8 mouse cellular contexts compared by ENCODE assay signal in genomic region chr7:89980133-89980484, GRCm38 (mm10). TPM values are rescaled to one million over a fixed set of nuclear protein-coding genes. Genes with fewer than 3 reads are reported as not detected.
DNase-seq lines count a peak whose midpoint lies in the region; ATAC-seq and TF ChIP-seq lines count a peak whose summit lies in the region.

No protein-coding gene starts in this region.

- H3K9me3 ChIP-seq in liver, embryonic 13.5 days (replicated peaks) = no peaks in the 10 kb centered on the region

- no peaks in the 10 kb centered on the region for H3K27me3 ChIP-seq in thymus, adult 2 months (ENCODE audit: control insufficient read depth, insufficient read depth, low read length)
- H3K27me3 ChIP-seq in liver, embryonic 13.5 days = no peaks in the 10 kb centered on the region

- H3K4me3 ChIP-seq in thymus, adult 2 months (ENCODE audit: control insufficient read depth, insufficient read depth, low read length) = peak overlapping the region; percentile 67
- peak overlapping the region; percentile 93 for H3K4me3 ChIP-seq in liver, embryonic 13.5 days (replicated peaks)

- H3K36me3 ChIP-seq in thymus, adult 2 months (ENCODE audit: control insufficient read depth, insufficient read depth, low read length) = peaks cover 12% of the 10 kb centered on the region
- peaks cover 22% of the 10 kb centered on the region for H3K36me3 ChIP-seq in liver, embryonic 13.5 days

- no peak for TF ChIP-seq CTCF in thymus, adult 2 months (IDR thresholded peaks at IDR 0.05; ENCODE audit: borderline replicate concordance, control insufficient read depth, extremely low read depth, insufficient read depth, low read length, poor library complexity)

- H3K27ac ChIP-seq in thymus, adult 2 months (ENCODE audit: control insufficient read depth, insufficient read depth, low read length) = peak overlapping the region; percentile 34; the same call in 1 of the 2 replicates
- peak overlapping the region; percentile 99 for H3K27ac ChIP-seq in liver, embryonic 13.5 days

- WGBS in thymus, adult 2 months = under 1% methylated on average over 31 of the region's 31 CpGs
- WGBS in liver, embryonic 13.5 days (ENCODE audit: insufficient replicate concordance) = under 1% methylated on average over 31 of the region's 31 CpGs

- H3K4me2 ChIP-seq in liver, embryonic 13.5 days = peak overlapping the region; percentile 93

- TF ChIP-seq POLR2A in thymus, adult 2 months (IDR thresholded peaks at IDR 0.05; ENCODE audit: control insufficient read depth, extremely low read depth, insufficient read depth, low read length, poor library complexity) = no peak; the same call in 1 of the 2 replicates

- H3K9ac ChIP-seq in liver, embryonic 13.5 days = peak overlapping the region; percentile 96

- ATAC-seq in liver, embryonic 13.5 days (ENCODE audit: low read depth) = peak; percentile 47

- DNase-seq in embryo, embryonic 11.5 days (ENCODE audit: low read depth, low spot score) = peak; percentile 5
- no peak for DNase-seq in embryo, embryonic 10 days (ENCODE audit: low spot score)
- no peak for DNase-seq in thymus, adult 2 months
- DNase-seq in thymus, postnatal 25 days = no peak
- no peak for DNase-seq in liver, embryonic 13.5 days
- no peak for DNase-seq in natural killer cell, adult 2 months (ENCODE audit: low spot score in 2 of 2)
- DNase-seq in left cerebral cortex, adult 9 months (ENCODE audit: low spot score in 2 of 2) = no peak
- DNase-seq in left cerebral cortex, adult 8-10 months (ENCODE audit: low spot score in 2 of 2) = no peak

- H3K4me1 ChIP-seq in thymus, adult 2 months (replicated peaks; ENCODE audit: control insufficient read depth, insufficient read depth, low read length) = peaks cover 6% of the 10 kb centered on the region
- peaks cover 35% of the 10 kb centered on the region for H3K4me1 ChIP-seq in liver, embryonic 13.5 days (replicated peaks)

RNA-seq across cellular contexts. Expression of gene Eed, which starts 0.7 kb away (rescaled TPM):
- 25.5 and 27.2 TPM in 2 replicates for polyA plus RNA-seq in thymus, adult 2 months (2012; rRNA removed)
- 45.1 and 50.3 TPM in 2 replicates for polyA plus RNA-seq in liver, embryonic 13.5 days (2015; fragmentation: Nextera tagmentation; extraction: Ambion mirVana)
- 10 to 100 TPM; 22.0 to 28.6 (median 25.5) TPM for total RNA-seq in left cerebral cortex, adult 8-10 months (2022)

RNA-seq across cellular contexts. Expression of gene Hikeshi, which starts 39.1 kb away (rescaled TPM):
- 46.0 and 57.5 TPM in 2 replicates for polyA plus RNA-seq in thymus, adult 2 months (2012; rRNA removed)
- polyA plus RNA-seq in liver, embryonic 13.5 days (2015; fragmentation: Nextera tagmentation; extraction: Ambion mirVana) = 87.8 and 95.3 TPM in 2 replicates
- total RNA-seq in left cerebral cortex, adult 8-10 months (2022) = 100 to 1,000 TPM in 2 of 4 experiments, 10 to 100 TPM in 2; 77.0 to 100 (median 90.0) TPM
